ENCODE assay signal across 8 mouse cellular contexts in the genomic region with DNA sequence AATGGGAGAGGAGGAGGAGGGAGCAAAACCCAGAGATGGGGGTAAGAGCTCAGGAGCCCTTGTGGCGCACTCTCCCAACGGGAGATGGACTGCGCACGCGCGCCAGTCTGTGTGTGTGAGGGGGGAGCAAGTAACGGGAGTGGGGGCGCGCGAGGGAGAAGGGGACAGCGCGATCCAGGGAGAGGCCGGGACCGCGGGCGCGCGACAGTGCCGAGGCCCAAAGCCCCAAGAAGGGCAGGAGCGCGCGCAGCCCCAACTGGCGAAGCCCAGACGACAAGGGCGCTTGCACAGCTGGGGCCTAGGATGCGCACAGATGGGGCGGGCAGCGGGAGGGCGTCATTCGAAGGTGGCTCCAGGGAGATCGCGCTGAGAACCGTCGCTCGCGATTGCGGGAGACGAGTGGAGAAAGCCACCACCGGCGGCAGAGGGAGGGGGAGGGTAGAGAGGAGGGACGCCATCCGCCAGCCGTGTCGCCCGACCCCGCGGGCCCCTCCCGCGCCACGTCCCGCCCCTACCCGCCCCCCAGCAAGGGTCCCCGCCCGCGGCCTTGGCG. TPM values are rescaled to one million over a fixed set of nuclear protein-coding genes. Genes with fewer than 3 reads are reported as not detected.
A peak's percentile ranks its signal among the peaks of the same experiment; 100 is the strongest.
DNase-seq lines count a peak whose midpoint lies in the region; ATAC-seq and TF ChIP-seq lines count a peak whose summit lies in the region.

No protein-coding gene starts in this region.

- ATAC-seq in forebrain, embryonic 16.5 days: peak; percentile 76
- peak; percentile 87 for ATAC-seq in neural tube, embryonic 15.5 days (ENCODE audit: low FRiP score)

- no peak for TF ChIP-seq CTCF in MEL (IDR thresholded peaks at IDR 0.05 in 2 of 3, conservative IDR thresholded peaks at IDR 0.05 in 1 of 3; ENCODE audit: control insufficient read depth in 1 of 3, insufficient read depth in 1 of 3, low read depth in 2 of 3, low read length in 3 of 3, poor library complexity in 1 of 3, severe bottlenecking in 1 of 3)
- no peak for TF ChIP-seq CTCF in layer of hippocampus, adult 2 months (conservative IDR thresholded peaks at IDR 0.05)
- TF ChIP-seq CTCF in lung, adult 2 months (IDR thresholded peaks at IDR 0.05; ENCODE audit: insufficient read depth, low read length): no peak

- H3K9me3 ChIP-seq in MEL (replicated peaks; ENCODE audit: insufficient read depth, low read length): no peaks in the 10 kb centered on the region
- H3K9me3 ChIP-seq in forebrain, embryonic 16.5 days (ENCODE audit: control insufficient read depth, low read length): no peaks in the 10 kb centered on the region
- H3K9me3 ChIP-seq in neural tube, embryonic 15.5 days (replicated peaks): no peaks in the 10 kb centered on the region

- H3K27ac ChIP-seq in MEL (ENCODE audit: control insufficient read depth, low read depth, low read length): peak overlapping the region; percentile 86
- H3K27ac ChIP-seq in forebrain, embryonic 16.5 days (ENCODE audit: low read length): peak overlapping the region; percentile 97
- peak overlapping the region; percentile 98 for H3K27ac ChIP-seq in layer of hippocampus, adult 2 months
- H3K27ac ChIP-seq in neural tube, embryonic 15.5 days (replicated peaks): peak overlapping the region; percentile 96

- peak overlapping the region; percentile 85 for H3K9ac ChIP-seq in MEL (ENCODE audit: control insufficient read depth, low read depth, low read length, poor library complexity, severe bottlenecking)
- H3K9ac ChIP-seq in forebrain, embryonic 16.5 days (replicated peaks; ENCODE audit: low read depth, low read length): peak overlapping the region; percentile 74
- H3K9ac ChIP-seq in neural tube, embryonic 15.5 days (replicated peaks): peak overlapping the region; percentile 64

- H3K79me2 ChIP-seq in MEL (ENCODE audit: control insufficient read depth, insufficient read depth, low read length, poor library complexity): peaks cover 30% of the 10 kb centered on the region

- H3K27me3 ChIP-seq in MEL (ENCODE audit: control insufficient read depth in 1 of 2, insufficient read depth in 2 of 2, low read length in 2 of 2): no peaks in the 10 kb centered on the region
- no peaks in the 10 kb centered on the region for H3K27me3 ChIP-seq in forebrain, embryonic 16.5 days (replicated peaks; ENCODE audit: control insufficient read depth, insufficient read depth, low read length)
- H3K27me3 ChIP-seq in neural tube, embryonic 15.5 days (replicated peaks): no peaks in the 10 kb centered on the region

- peak overlapping the region; percentile 66 to 80 for H3K4me3 ChIP-seq in MEL (ENCODE audit: control insufficient read depth in 1 of 2, insufficient read depth in 1 of 2, low read depth in 2 of 2, low read length in 2 of 2)
- H3K4me3 ChIP-seq in forebrain, embryonic 16.5 days (replicated peaks; ENCODE audit: low read length): peak overlapping the region; percentile 61
- H3K4me3 ChIP-seq in layer of hippocampus, adult 2 months: peak overlapping the region; percentile 69
- H3K4me3 ChIP-seq in lung, adult 2 months (replicated peaks; ENCODE audit: extremely low read depth, low read depth, low read length): peak overlapping the region; percentile 98
- peak overlapping the region; percentile 55 for H3K4me3 ChIP-seq in neural tube, embryonic 15.5 days (replicated peaks)

- intact Hi-C loops in heart, postnatal 36 days (cut with DNase I): loop anchor here (5.0 to 10.0 kb wide), 4 partner anchors 58 to 410 kb away; a partner anchor contains a TSS

- TF ChIP-seq EP300 in MEL (IDR thresholded peaks at IDR 0.05; ENCODE audit: low read depth in 1 of 2, low read length in 2 of 2): no peak

- TF ChIP-seq RAD21 in MEL (IDR thresholded peaks at IDR 0.05; ENCODE audit: low read depth, low read length): no peak

- H3K4me2 ChIP-seq in forebrain, embryonic 16.5 days (ENCODE audit: low read length): peak overlapping the region; percentile 48
- peak overlapping the region; percentile 57 for H3K4me2 ChIP-seq in neural tube, embryonic 15.5 days

- DNase-seq in MEL (ENCODE audit: low read depth, low spot score): peak; percentile 87
- DNase-seq in cerebellum, adult 18-20 months: peak; percentile 87
- DNase-seq in heart, postnatal 36 days: peak; percentile 74 to 82
- peak; percentile 78 for DNase-seq in layer of hippocampus, adult 2 months (ENCODE audit: low spot score in 2 of 2)
- DNase-seq in lung, adult 2 months: peak; percentile 68
- DNase-seq in testis, postnatal 10 days (ENCODE audit: low spot score): peak; percentile 81

- 7% methylated on average over 27 of the region's 56 CpGs for WGBS in forebrain, embryonic 16.5 days
- WGBS in lung, adult 2 months: 22% methylated on average over 52 of the region's 56 CpGs
- WGBS in neural tube, embryonic 15.5 days: 15% methylated on average over 29 of the region's 56 CpGs

- peaks cover 0 to 5% of the 10 kb centered on the region in 2 experiments; a peak in 1 of 4 replicates for H3K4me1 ChIP-seq in MEL (ENCODE audit: control insufficient read depth in 1 of 2, insufficient read depth in 2 of 2, low read length in 2 of 2)
- H3K4me1 ChIP-seq in forebrain, embryonic 16.5 days (replicated peaks; ENCODE audit: control insufficient read depth, insufficient read depth, low read length): peaks cover 17% of the 10 kb centered on the region
- peaks cover 6% of the 10 kb centered on the region for H3K4me1 ChIP-seq in lung, adult 2 months (ENCODE audit: control insufficient read depth, insufficient read depth, low read length)
- H3K4me1 ChIP-seq in neural tube, embryonic 15.5 days: peaks cover 22% of the 10 kb centered on the region

- peak in 1 of 2 experiments; percentile 49; a peak in 1 of 4 replicates for TF ChIP-seq POLR2A in MEL (IDR thresholded peaks at IDR 0.05; ENCODE audit: control insufficient read depth in 1 of 2, insufficient read depth in 1 of 2, low read depth in 1 of 2, low read length in 2 of 2, poor library complexity in 1 of 2)
- peak; percentile 66 for TF ChIP-seq POLR2A in lung, adult 2 months (IDR thresholded peaks at IDR 0.05; ENCODE audit: borderline replicate concordance, extremely low read depth, low read depth, low read length)

- H3K36me3 ChIP-seq in MEL (ENCODE audit: control insufficient read depth in 1 of 2, insufficient read depth in 2 of 2, low read length in 2 of 2): peaks cover 0 to 19% of the 10 kb centered on the region in 2 experiments; a peak in 2 of 4 replicates
- H3K36me3 ChIP-seq in forebrain, embryonic 16.5 days (ENCODE audit: control insufficient read depth, insufficient read depth): no peaks in the 10 kb centered on the region
- no peaks in the 10 kb centered on the region for H3K36me3 ChIP-seq in neural tube, embryonic 15.5 days

TF ChIP-seq in MEL, 35 proteins besides CTCF, POLR2A, EP300 and RAD21:
- TF ChIP-seq POLR2AphosphoS2 (IDR thresholded peaks at IDR 0.05; ENCODE audit: low read length) (no peak; the same call in 1 of the 2 replicates), NRF1 (IDR thresholded peaks at IDR 0.05; ENCODE audit: insufficient read depth, low read depth, low read length, poor library complexity, severe bottlenecking) (peak; percentile 73)

RNA-seq across cellular contexts. Expression of a gene that starts 42.2 kb away (rescaled TPM):
- total RNA-seq in MEL (2012; rRNA removed): not detected in 2 replicates
- not detected for polyA plus RNA-seq in MEL (2012; ENCODE audit: insufficient read depth in 1 of 2, insufficient read length in 2 of 2, low read depth in 1 of 2, low replicate concordance in 2 of 2, missing spikeins in 1 of 2)
- polyA plus RNA-seq in forebrain, embryonic 16.5 days (2015; fragmentation: Nextera tagmentation; extraction: Ambion mirVana): not detected in 2 replicates
- total RNA-seq in heart, postnatal 36 days (2021): not detected
- total RNA-seq in layer of hippocampus, adult 2 months (2021): 1 to 10 TPM in 1 of 2 experiments, not detected in 1; 1.1 TPM
- not detected in 2 replicates for polyA plus RNA-seq in lung, adult 2 months (2012; rRNA removed)
- polyA plus RNA-seq in neural tube, embryonic 15.5 days (2015; fragmentation: Nextera tagmentation; extraction: Ambion mirVana): not detected in 2 replicates

RNA-seq across cellular contexts. Expression of a gene that starts 50.1 kb away (rescaled TPM):
- 12.5 and 16.2 TPM in 2 replicates for total RNA-seq in MEL (2012; rRNA removed)
- polyA plus RNA-seq in MEL (2012; ENCODE audit: insufficient read depth in 1 of 2, insufficient read length in 2 of 2, low read depth in 1 of 2, low replicate concordance in 2 of 2, missing spikeins in 1 of 2): 10 to 100 TPM in 1 of 2 experiments, not detected in 1; 20.7 TPM
- polyA plus RNA-seq in forebrain, embryonic 16.5 days (2015; fragmentation: Nextera tagmentation; extraction: Ambion mirVana): 14.9 and 15.6 TPM in 2 replicates
- 10 to 100 TPM; 30.5 to 36.2 TPM for total RNA-seq in heart, postnatal 36 days (2021)
- 10 to 100 TPM; 90.6 to 94.2 TPM for total RNA-seq in layer of hippocampus, adult 2 months (2021)
- 6.8 and 7.4 TPM in 2 replicates for polyA plus RNA-seq in lung, adult 2 months (2012; rRNA removed)
- polyA plus RNA-seq in neural tube, embryonic 15.5 days (2015; fragmentation: Nextera tagmentation; extraction: Ambion mirVana): 11.2 and 11.7 TPM in 2 replicates

Comparison
In these comparisons a context has a peak if more than half of its experiments do, and no peak if none do; other contexts are left out.
1. Peak in every context shown above with its lines: DNase-seq, ATAC-seq, H3K4me3 ChIP-seq and H3K27ac ChIP-seq.